In genomic region chr9:88350317-88350716, GRCm38 (mm10) we compare ENCODE assay signal across 24 mouse cellular contexts.
"Had no signal": no experiment of that assay in that cellular context is flagged by ENCODE, and none has a peak within 500 bp of the region (broad histone marks: within the 10 kb centered on the region; RNA-seq: fewer than 3 reads in every experiment).

No protein-coding gene starts in this region.

- H3K4me3 ChIP-seq: gastrocnemius, adult 2 months; heart, embryonic 10.5 days; heart, embryonic 12.5 days; hindbrain, embryonic 10.5 days; hindbrain, embryonic 12.5 days; intestine, embryonic 15.5 days; limb, embryonic 13.5 days had no signal

- ATAC-seq: forebrain, embryonic 16.5 days; hindbrain, embryonic 16.5 days; inflammation-experienced regulatory T-cells, adult 6 months; intestine, embryonic 15.5 days; intestine, postnatal 0 days had no signal

- H3K36me3 ChIP-seq: heart, embryonic 10.5 days; heart, embryonic 12.5 days; hindbrain, embryonic 10.5 days; hindbrain, embryonic 12.5 days; intestine, embryonic 15.5 days; limb, embryonic 13.5 days had no signal

- H3K27ac ChIP-seq: gastrocnemius, adult 2 months; heart, embryonic 10.5 days; hindbrain, embryonic 10.5 days; hindbrain, embryonic 12.5 days; hindbrain, embryonic 14.5 days; intestine, embryonic 15.5 days; limb, embryonic 13.5 days had no signal

- DNase-seq: gastrocnemius, adult 2 months; gastrocnemius, postnatal 10 days; gastrocnemius, postnatal 25 days; heart, adult 18-20 months; heart, postnatal 10 days; heart, postnatal 4 days; kidney, adult 18-20 months; kidney, adult 8-10 months; kidney, postnatal 14 days; kidney, postnatal 36 days; layer of hippocampus, adult 9-11 months; layer of hippocampus, postnatal 36 days; left cerebral cortex, postnatal 4 days had no signal

- H3K4me2 ChIP-seq: heart, embryonic 12.5 days; hindbrain, embryonic 12.5 days; hindbrain, embryonic 14.5 days; intestine, embryonic 15.5 days; limb, embryonic 13.5 days had no signal

- H3K9me3 ChIP-seq: heart, embryonic 10.5 days; heart, embryonic 12.5 days; hindbrain, embryonic 10.5 days; hindbrain, embryonic 12.5 days; intestine, embryonic 15.5 days; limb, embryonic 13.5 days had no signal

- H3K9ac ChIP-seq: heart, embryonic 12.5 days; hindbrain, embryonic 12.5 days; hindbrain, embryonic 14.5 days; intestine, embryonic 15.5 days; limb, embryonic 13.5 days had no signal

- H3K27me3 ChIP-seq: heart, embryonic 12.5 days; hindbrain, embryonic 12.5 days; intestine, embryonic 15.5 days; limb, embryonic 13.5 days had no signal

- H3K4me1 ChIP-seq: intestine, embryonic 15.5 days had no signal
